Mouse (Mus musculus) ES-E14 (cell line): Measurements from ENCODE around the gene Pla2g16. TPM values are rescaled to one million over a fixed set of nuclear protein-coding genes. Genes with fewer than 3 reads are reported as not detected.

Experiments
- DNase-seq: peaks from one replicate; pipeline ENCODE4 v3.0.0-alpha.2; 2013; ENCODE audit warnings: low read depth, low spot score
- H3K27ac ChIP-seq: 2 replicates; pipeline ENCODE4 v1.5.1; 2012; ENCODE audit warnings: low read depth, mild to moderate bottlenecking, low read length, moderate library complexity, mixed read lengths; ENCODE audit not compliant: poor library complexity, insufficient read depth, severe bottlenecking
- H3K36me3 ChIP-seq: 2 replicates; pipeline ENCODE4 v1.6.1; 2012; ENCODE audit warnings: mild to moderate bottlenecking, low read length, moderate library complexity, mixed read lengths; ENCODE audit not compliant: control insufficient read depth, poor library complexity, insufficient read depth, severe bottlenecking
- H3K4me1 ChIP-seq, 2 experiments: fragments of 150-350 bp in 1 of 2; sonication (generic) in 1 of 2; 2 replicates each; pipeline ENCODE4 v1.6.1; 2012; ENCODE audit warnings: low read length in 2 of 2, mild to moderate bottlenecking in 1 of 2, mixed read lengths in 1 of 2; ENCODE audit not compliant: control insufficient read depth in 2 of 2, insufficient read depth in 2 of 2, poor library complexity in 1 of 2
- H3K4me3 ChIP-seq, 2 experiments: fragments of 150-350 bp in 1 of 2; sonication (generic) in 1 of 2; 2 replicates each; pipeline ENCODE4 v1.5.1; 2012; ENCODE audit warnings: low read length in 2 of 2, low read depth in 1 of 2, mild to moderate bottlenecking in 1 of 2, mixed read lengths in 1 of 2; ENCODE audit not compliant: insufficient read depth in 1 of 2, poor library complexity in 1 of 2, severe bottlenecking in 1 of 2
- H3K9ac ChIP-seq: 2 replicates; pipeline ENCODE4 v1.6.1; 2012; ENCODE audit warnings: low read depth, mild to moderate bottlenecking, low read length, mixed read lengths; ENCODE audit not compliant: poor library complexity, insufficient read depth, severe bottlenecking
- H3K9me3 ChIP-seq: fragments of 150-350 bp; sonication (generic); 2 replicates; pipeline ENCODE4 v1.6.1; 2012; ENCODE audit warnings: low read depth, mild to moderate bottlenecking, low read length; ENCODE audit not compliant: control insufficient read depth, insufficient read depth
- CHD2 ChIP-seq: IDR thresholded peaks from 2 replicates; pipeline ENCODE4 v1.6.1; 2014; ENCODE audit warnings: mild to moderate bottlenecking, low read depth, low read length, inconsistent platforms
- HCFC1 ChIP-seq: IDR thresholded peaks from 2 replicates; pipeline ENCODE4 v1.6.1; 2012; ENCODE audit warnings: low read length, inconsistent platforms, borderline replicate concordance; ENCODE audit not compliant: insufficient read depth
- MAFK ChIP-seq: IDR thresholded peaks from 2 replicates; pipeline ENCODE4 v1.6.1; 2014; ENCODE audit warnings: mild to moderate bottlenecking, low read depth, low read length, inconsistent platforms; ENCODE audit not compliant: insufficient read depth
- ZC3H11A ChIP-seq: IDR thresholded peaks from 2 replicates; pipeline ENCODE4 v1.6.1; 2012; ENCODE audit warnings: low read depth, mild to moderate bottlenecking, inconsistent platforms, low read length, borderline replicate concordance
- ZNF384 ChIP-seq: IDR thresholded peaks from 2 replicates; pipeline ENCODE4 v1.6.1; 2012; ENCODE audit warnings: low read depth, low read length, inconsistent platforms
- in situ Hi-C, 2 experiments: fragments of 600-800 bp; cut with MboI; formaldehyde crosslinking; loops; one replicate each; pipeline ENCODE4 v1.15.1; 2025; ENCODE audit warnings: low sequenced_read_pairs in 2 of 2, inconsistent platforms in 1 of 2; ENCODE audit not compliant: unreplicated experiment in 2 of 2
- total RNA-seq: library from RNA; depleted of rRNA; stranded (reverse); fragments of 300-350 nt; gene quantifications from 2 replicates; pipeline ENCODE4 v1.2.3, GENCODE M21; 2012

The Pla2g16 gene
- total RNA-seq, 1 experiment, result 8.3 TPM

- H3K4me3 ChIP-seq, result no peak overlapping the region
- no peak for TF ChIP-seq MAFK
- no peak for TF ChIP-seq ZNF384
- no peak for TF ChIP-seq CHD2
- TF ChIP-seq ZC3H11A, result no peak
- H3K27ac ChIP-seq, result no peak overlapping the region
- in situ Hi-C loops, result loop anchor here in 1 of 2 experiments (10.0 kb wide), 1 partner anchor 70 kb away; no protein-coding TSS in a partner anchor
- DNase-seq, result no peak
- no peak overlapping the region for H3K9ac ChIP-seq
- peaks cover 0 to 10% of the 10 kb centered on the region in 2 experiments; a peak in 2 of 4 replicates for H3K4me1 ChIP-seq
- no peaks in the 10 kb centered on the region for H3K36me3 ChIP-seq
- H3K9me3 ChIP-seq, result no peaks in the 10 kb centered on the region
Measured at GRCm38 (mm10) chr19:7605013-7605412, 47.8 kb downstream of the Pla2g16 start.

GRCm38 (mm10) chr19:7605930-7606783 lies 48.9 kb downstream of the Pla2g16 start:
- H3K4me3 ChIP-seq, result peak overlapping the region; percentile 21 to 56; a peak in 3 of 4 replicates
- no peak overlapping the region for H3K27ac ChIP-seq
- peaks cover 0 to 10% of the 10 kb centered on the region in 2 experiments; a peak in 2 of 4 replicates for H3K4me1 ChIP-seq
- no peak overlapping the region for H3K9ac ChIP-seq
- H3K36me3 ChIP-seq, result no peaks in the 10 kb centered on the region
- TF ChIP-seq CHD2, result no peak
- no peak for TF ChIP-seq ZC3H11A
- no peak for TF ChIP-seq ZNF384
- TF ChIP-seq HCFC1, result no peak
- peak; percentile 48; the same call in 1 of the 2 replicates for TF ChIP-seq MAFK
- DNase-seq, result no peak
- H3K9me3 ChIP-seq, result no peaks in the 10 kb centered on the region
- in situ Hi-C loops, result loop anchor here in 1 of 2 experiments (10.0 kb wide), 1 partner anchor 71 kb away; no protein-coding TSS in a partner anchor

DNA sequence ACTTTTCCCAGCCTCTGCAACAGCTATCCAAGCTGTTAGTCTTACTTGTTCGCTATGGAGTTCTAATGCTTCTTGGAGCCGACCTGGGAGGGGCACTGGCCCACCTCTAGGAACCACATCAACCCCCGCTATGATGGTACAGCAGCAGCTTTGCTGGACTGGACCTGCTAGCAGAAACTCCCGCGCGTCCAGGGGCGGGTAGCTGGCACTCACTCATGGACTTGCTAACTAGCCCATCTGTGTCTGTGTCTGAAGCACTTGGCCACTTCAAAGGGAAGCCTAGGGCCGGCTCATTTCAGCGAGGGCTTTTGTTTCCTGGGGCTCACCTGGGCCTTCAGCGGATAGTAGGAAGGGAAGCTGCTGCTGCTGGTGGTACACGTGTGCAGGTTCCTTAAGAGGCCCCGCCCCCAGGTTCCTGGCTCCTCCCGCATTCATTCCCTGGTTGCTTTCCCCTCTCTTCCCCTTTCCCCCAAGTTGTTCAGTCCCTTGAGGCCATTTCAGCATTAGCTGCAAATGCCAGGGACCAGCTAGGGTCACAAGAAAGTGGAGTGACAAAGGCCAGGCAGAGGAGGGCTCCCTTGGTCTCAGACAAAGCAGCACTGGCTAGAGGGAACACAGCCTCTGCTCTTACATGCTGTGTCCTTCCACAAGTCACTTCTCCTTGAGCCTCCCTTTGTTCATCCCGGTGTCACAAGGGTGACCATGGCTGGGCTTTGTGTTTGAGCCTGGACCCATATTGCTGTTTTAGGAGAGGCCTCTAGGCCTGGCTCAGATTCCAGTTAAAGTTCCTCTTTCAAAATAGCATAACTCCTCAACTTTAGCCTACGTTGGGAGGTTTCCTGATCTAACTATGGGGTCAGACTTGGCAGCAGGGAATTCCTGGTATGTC lies 49.8 kb downstream of the Pla2g16 start, which contains the start of gene Lgals12:
Gene Lgals12 (minus strand): TSS at position 393 of the 889 bp plus-strand sequence.
- TF ChIP-seq CHD2 (no peak), MAFK (no peak), HCFC1 (no peak), ZC3H11A (no peak), ZNF384 (no peak)
- Histone ChIP-seq H3K4me3 (peak within 1 kb of the TSS; percentile 21 to 56; a peak in 3 of 4 replicates), H3K4me1 (peaks cover 0 to 10% of the 10 kb centered on the region in 2 experiments; a peak in 2 of 4 replicates), H3K9ac (no peak within 1 kb of the TSS), H3K27ac (no peak within 1 kb of the TSS), H3K36me3 (no peaks in the 10 kb centered on the region), H3K9me3 (no peaks in the 10 kb centered on the region)
- DNase-seq, result no peak
- in situ Hi-C loops, result loop anchor here in 1 of 2 experiments (10.0 kb wide), 1 partner anchor 72 kb away; no protein-coding TSS in a partner anchor

DNA sequence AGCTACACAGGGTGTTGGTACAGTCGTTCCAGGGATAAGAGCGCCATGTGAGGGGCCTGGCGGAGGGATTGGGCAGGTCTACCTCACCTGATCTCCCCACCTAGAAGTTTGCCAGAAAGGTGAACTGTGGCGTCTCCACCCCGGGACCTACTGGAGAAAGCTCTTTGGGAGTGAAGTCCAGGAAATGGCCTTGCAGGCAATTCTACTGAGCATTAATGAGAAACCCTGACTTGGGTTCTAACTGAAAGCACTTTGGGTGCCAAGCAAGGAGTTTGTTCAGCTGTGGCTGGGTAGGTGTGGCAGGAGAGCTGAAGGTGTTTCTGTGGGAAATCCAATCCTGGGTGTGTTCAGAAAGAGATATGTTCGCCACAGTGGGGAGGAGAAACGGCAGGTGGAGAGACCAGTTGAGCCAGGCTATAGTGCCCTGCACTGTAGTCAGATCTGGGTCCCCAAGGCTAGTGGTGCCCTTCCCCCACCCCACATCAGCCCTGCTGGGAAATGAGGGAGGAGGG lies 50.5 kb downstream of the Pla2g16 start:
- in situ Hi-C loops, result loop anchor here in 1 of 2 experiments (10.0 kb wide), 1 partner anchor 73 kb away; no protein-coding TSS in a partner anchor
- peaks cover 0 to 10% of the 10 kb centered on the region in 2 experiments; a peak in 2 of 4 replicates for H3K4me1 ChIP-seq
- H3K4me3 ChIP-seq, result no peak overlapping the region
- H3K9me3 ChIP-seq, result no peaks in the 10 kb centered on the region
- no peak overlapping the region for H3K27ac ChIP-seq
- no peak overlapping the region for H3K9ac ChIP-seq
- H3K36me3 ChIP-seq, result no peaks in the 10 kb centered on the region
- TF ChIP-seq ZNF384 (no peak), MAFK (no peak), CHD2 (no peak), ZC3H11A (no peak), HCFC1 (no peak)
- no peak for DNase-seq
